Mouse (Mus musculus) hindbrain, embryonic 16.5 days (tissue): ENCODE data around the gene Ugt1a2. TPM values are rescaled to one million over a fixed set of nuclear protein-coding genes. Genes with fewer than 3 reads are reported as not detected.

Source experiments
- ATAC-seq: fragments of 200-750 bp; cut with Nextera tagmentation; 2 replicates; pipeline ENCODE4 v1.8.0; 2017; ENCODE audit warnings: moderate TSS enrichment, moderate library complexity
- H3K27ac ChIP-seq: fragments of 300-500 bp; sonication (generic); 2 replicates; pipeline ENCODE4 v1.5.1; 2014; ENCODE audit warnings: low read depth, mild to moderate bottlenecking, control low read depth, low read length, moderate library complexity
- H3K27me3 ChIP-seq: fragments of 300-500 bp; sonication (generic); replicated peaks from 2 replicates; pipeline ENCODE4 v1.6.1; 2014; ENCODE audit warnings: low read length; ENCODE audit not compliant: control insufficient read depth, insufficient read depth
- H3K36me3 ChIP-seq: fragments of 300-500 bp; sonication (generic); 2 replicates; pipeline ENCODE4 v1.6.1; 2014; ENCODE audit warnings: mild to moderate bottlenecking, low read length, moderate library complexity, mixed read lengths; ENCODE audit not compliant: control insufficient read depth, insufficient read depth
- H3K4me1 ChIP-seq: fragments of 300-500 bp; sonication (generic); 2 replicates; pipeline ENCODE4 v1.6.1; 2014; ENCODE audit warnings: low read depth, low read length; ENCODE audit not compliant: control insufficient read depth, insufficient read depth
- H3K4me2 ChIP-seq: fragments of 300-500 bp; sonication (generic); 2 replicates; pipeline ENCODE4 v1.6.1; 2014; ENCODE audit warnings: mild to moderate bottlenecking, low read length, control low read depth, moderate library complexity
- H3K4me3 ChIP-seq: fragments of 300-500 bp; sonication (generic); 2 replicates; pipeline ENCODE4 v1.5.1; 2014; ENCODE audit warnings: mild to moderate bottlenecking, low read length, control low read depth, moderate library complexity
- H3K9ac ChIP-seq: fragments of 300-500 bp; sonication (generic); 2 replicates; pipeline ENCODE4 v1.6.1; 2014; ENCODE audit warnings: low read depth, mild to moderate bottlenecking, control low read depth, low read length, moderate library complexity
- H3K9me3 ChIP-seq: fragments of 300-500 bp; sonication (generic); 2 replicates; pipeline ENCODE4 v1.6.1; 2014; ENCODE audit warnings: mild to moderate bottlenecking, low read length, moderate library complexity; ENCODE audit not compliant: control insufficient read depth
- WGBS: fragments of 180-500 bp; shearing (Covaris S2); extraction: QIAGEN DNeasy Blood & Tissue Kit; methylation state at CpG from one replicate; pipeline ENCODE4 v1.1.7; 2014; 5-methylcytosine and 5-hydroxymethylcytosine counted together
- polyA plus RNA-seq: library from polyadenylated mRNA; unstranded; fragments of >200 nt; fragmentation: Nextera tagmentation; extraction: Ambion mirVana; gene quantifications from 2 replicates; pipeline ENCODE4 v1.2.1, GENCODE M21; 2015

Ugt1a2 gene
- polyA plus RNA-seq, 1 experiment from 2014 or later, result not detected

GRCm38 (mm10) chr1:88229986-88230385 lies 29.6 kb downstream of the Ugt1a2 start:
- Histone ChIP-seq H3K27me3 (no peaks in the 10 kb centered on the region), H3K36me3 (no peaks in the 10 kb centered on the region), H3K4me2 (no peak overlapping the region), H3K4me3 (no peak overlapping the region), H3K9me3 (peaks cover 96% of the 10 kb centered on the region), H3K4me1 (no peaks in the 10 kb centered on the region), H3K9ac (no peak overlapping the region), H3K27ac (no peak overlapping the region)
- 84% methylated on average over 5 of the region's 5 CpGs for WGBS
- no peak for ATAC-seq

DNA sequence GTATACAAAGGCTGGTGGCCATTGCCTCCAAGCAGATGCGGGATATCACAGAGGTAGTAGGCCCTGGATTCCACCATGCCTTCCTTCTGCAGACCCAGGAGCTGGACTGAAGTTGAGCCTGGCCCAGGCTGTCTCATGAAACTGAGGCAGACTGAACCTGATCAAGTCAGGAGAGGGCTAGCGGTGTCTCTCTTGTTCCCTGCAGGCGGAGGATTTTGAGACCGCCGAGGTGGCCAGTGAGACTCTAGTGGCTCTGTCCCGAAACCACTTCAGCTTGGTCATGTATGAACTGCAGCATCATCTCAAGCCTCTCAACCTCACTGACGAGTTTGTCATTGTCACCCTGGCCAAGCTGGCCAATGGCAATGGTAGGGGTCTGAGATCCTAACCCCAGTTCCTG lies 30.0 kb downstream of the Ugt1a2 start:
- Histone ChIP-seq H3K27me3 (no peaks in the 10 kb centered on the region), H3K9ac (no peak overlapping the region), H3K36me3 (no peaks in the 10 kb centered on the region), H3K4me1 (no peaks in the 10 kb centered on the region), H3K4me3 (no peak overlapping the region), H3K27ac (no peak overlapping the region), H3K4me2 (no peak overlapping the region), H3K9me3 (peaks cover 98% of the 10 kb centered on the region)
- WGBS, result 78% methylated on average over 7 of the region's 7 CpGs
- ATAC-seq, result no peak

GRCm38 (mm10) chr1:88230981-88231802 lies 30.8 kb downstream of the Ugt1a2 start:
- WGBS, result 79% methylated on average over 6 of the region's 6 CpGs
- H3K36me3 ChIP-seq, result no peaks in the 10 kb centered on the region
- H3K27me3 ChIP-seq, result no peaks in the 10 kb centered on the region
- no peak overlapping the region for H3K4me2 ChIP-seq
- no peaks in the 10 kb centered on the region for H3K4me1 ChIP-seq
- H3K27ac ChIP-seq, result no peak overlapping the region
- H3K9ac ChIP-seq, result no peak overlapping the region
- H3K4me3 ChIP-seq, result no peak overlapping the region
- H3K9me3 ChIP-seq, result peaks cover 98% of the 10 kb centered on the region
- no peak for ATAC-seq

GRCm38 (mm10) chr1:88231803-88232499 lies 31.6 kb downstream of the Ugt1a2 start:
- no peak overlapping the region for H3K4me3 ChIP-seq
- peaks cover 96% of the 10 kb centered on the region for H3K9me3 ChIP-seq
- H3K4me1 ChIP-seq, result no peaks in the 10 kb centered on the region
- H3K4me2 ChIP-seq, result no peak overlapping the region
- no peak overlapping the region for H3K27ac ChIP-seq
- H3K9ac ChIP-seq, result no peak overlapping the region
- H3K27me3 ChIP-seq, result no peaks in the 10 kb centered on the region
- H3K36me3 ChIP-seq, result no peaks in the 10 kb centered on the region
- no peak for ATAC-seq
- WGBS, result 71% methylated on average over 7 of the region's 7 CpGs

GRCm38 (mm10) chr1:88232664-88233380 lies 32.4 kb downstream of the Ugt1a2 start:
- H3K4me1 ChIP-seq, result no peaks in the 10 kb centered on the region
- H3K4me2 ChIP-seq, result no peak overlapping the region
- H3K4me3 ChIP-seq, result no peak overlapping the region
- no peak for ATAC-seq
- H3K27me3 ChIP-seq, result no peaks in the 10 kb centered on the region
- no peak overlapping the region for H3K27ac ChIP-seq
- peaks cover 97% of the 10 kb centered on the region for H3K9me3 ChIP-seq
- H3K9ac ChIP-seq, result no peak overlapping the region
- WGBS, result 53% methylated on average over 3 of the region's 3 CpGs
- no peaks in the 10 kb centered on the region for H3K36me3 ChIP-seq

- Histone ChIP-seq H3K4me2 (no peak overlapping the region), H3K4me1 (no peaks in the 10 kb centered on the region), H3K27me3 (no peaks in the 10 kb centered on the region), H3K9me3 (peaks cover 97% of the 10 kb centered on the region), H3K4me3 (no peak overlapping the region), H3K27ac (no peak overlapping the region), H3K36me3 (no peaks in the 10 kb centered on the region), H3K9ac (no peak overlapping the region)
- no peak for ATAC-seq
- 70% methylated on average over 14 of the region's 14 CpGs for WGBS
Measured at GRCm38 (mm10) chr1:88233421-88234247, 33.2 kb downstream of the Ugt1a2 start.

GRCm38 (mm10) chr1:88234248-88234610 lies 33.8 kb downstream of the Ugt1a2 start:
- H3K9ac ChIP-seq, result no peak overlapping the region
- H3K27me3 ChIP-seq, result no peaks in the 10 kb centered on the region
- H3K4me3 ChIP-seq, result no peak overlapping the region
- ATAC-seq, result no peak
- H3K4me2 ChIP-seq, result no peak overlapping the region
- 65% methylated on average over 4 of the region's 4 CpGs for WGBS
- no peaks in the 10 kb centered on the region for H3K4me1 ChIP-seq
- peaks cover 97% of the 10 kb centered on the region for H3K9me3 ChIP-seq
- H3K27ac ChIP-seq, result no peak overlapping the region
- no peaks in the 10 kb centered on the region for H3K36me3 ChIP-seq

GRCm38 (mm10) chr1:88234646-88235045 lies 34.2 kb downstream of the Ugt1a2 start:
- H3K4me3 ChIP-seq, result no peak overlapping the region
- ATAC-seq, result no peak
- no peaks in the 10 kb centered on the region for H3K4me1 ChIP-seq
- H3K36me3 ChIP-seq, result no peaks in the 10 kb centered on the region
- H3K9me3 ChIP-seq, result peaks cover 98% of the 10 kb centered on the region
- H3K27me3 ChIP-seq, result no peaks in the 10 kb centered on the region
- H3K9ac ChIP-seq, result no peak overlapping the region
- 42% methylated on average over 5 of the region's 5 CpGs for WGBS
- H3K27ac ChIP-seq, result no peak overlapping the region
- H3K4me2 ChIP-seq, result no peak overlapping the region
